Mouse (Mus musculus) liver, embryonic 18 days (tissue): Measurements from ENCODE around the gene Gm45713. TPM values are rescaled to one million over a fixed set of nuclear protein-coding genes. Genes with fewer than 3 reads are reported as not detected.

Source experiments
- polyA plus RNA-seq: library from polyadenylated mRNA; depleted of rRNA; stranded (reverse); fragments of >200 nt; gene quantifications from 2 replicates; pipeline ENCODE4 v1.2.3, GENCODE M21; 2012; rRNA removed

The Gm45713 gene
- 0.05 and 0.17 TPM in 2 replicates for polyA plus RNA-seq

GRCm38 (mm10) chr7:45135993-45136567, at the start of gene Gm45713, which contains the start of gene Flt3l:
Gene Gm45713 (minus strand): TSS chr7:45136231.
Gene Flt3l (minus strand): TSS chr7:45136432.

GRCm38 (mm10) chr7:45180896-45181477, 45.0 kb upstream of the Gm45713 start, which contains the start of gene Pth2:
Gene Pth2 (plus strand): TSS chr7:45180995.

DNA sequence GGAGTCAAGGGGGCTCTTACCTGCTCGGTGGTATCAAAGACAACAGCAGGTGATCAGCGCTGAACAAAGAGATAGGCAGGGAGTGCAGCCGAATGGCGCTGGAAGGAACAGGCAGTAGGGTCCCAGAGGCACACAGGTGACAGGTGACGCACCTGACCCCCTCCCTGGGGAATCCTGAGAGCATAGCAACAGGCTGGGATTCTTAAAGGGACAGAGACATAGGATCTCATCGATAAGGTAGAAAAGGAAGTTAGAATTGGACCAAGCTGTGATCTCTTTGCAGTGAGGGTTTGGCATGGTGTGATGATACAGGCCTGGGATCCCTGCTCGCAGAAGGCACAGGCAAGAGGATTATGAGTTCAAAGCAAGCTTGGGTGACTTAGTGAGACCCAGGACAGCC, 43.4 kb upstream of the Gm45713 start, which contains the start of gene Gfy:
Gfy (minus strand) TSS at position 101 of the 400 bp plus-strand sequence.

DNA sequence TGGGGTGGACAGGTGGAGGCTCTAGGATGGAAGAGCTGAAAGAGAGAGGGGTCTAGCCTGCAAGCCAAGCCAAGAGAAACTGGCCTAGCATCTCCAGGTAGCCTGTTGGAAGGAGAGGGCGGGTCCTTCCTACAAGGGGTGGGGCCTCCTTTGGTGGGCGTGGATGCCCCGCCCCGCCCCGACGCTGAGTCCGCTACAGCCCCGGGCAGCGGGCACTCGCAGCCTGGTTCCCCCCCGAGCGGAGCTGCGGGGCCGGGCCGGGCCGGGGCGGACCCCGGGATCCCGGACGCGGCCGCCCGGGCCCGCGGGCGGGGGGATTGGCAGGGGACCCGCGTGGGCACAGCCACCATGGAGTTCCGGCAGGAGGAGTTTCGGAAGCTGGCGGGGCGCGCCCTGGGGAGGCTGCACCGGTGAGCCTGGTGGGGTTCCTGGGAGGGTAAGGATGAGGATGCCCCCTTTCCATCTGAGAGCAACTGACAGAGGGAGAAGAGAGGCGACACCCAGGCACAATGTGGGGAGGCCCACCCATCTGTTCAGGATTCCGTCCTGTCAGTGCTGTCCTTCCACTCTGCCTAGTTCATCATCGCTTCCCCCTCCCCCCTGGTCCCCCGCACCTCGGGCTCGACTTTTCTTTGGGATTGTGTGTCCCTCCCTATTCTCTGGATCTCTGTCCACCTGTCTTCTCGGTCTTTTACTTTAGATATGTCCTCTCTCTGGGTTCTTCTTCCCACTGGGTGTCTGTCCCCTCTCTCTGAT, 27.9 kb upstream of the Gm45713 start, which contains the start of gene Slc17a7:
Slc17a7 (plus strand) TSS at position 215 of the 756 bp plus-strand sequence.

GRCm38 (mm10) chr7:45154096-45154992, 18.3 kb upstream of the Gm45713 start, which contains the start of the genes Pih1d1 and Aldh16a1:
Gene Pih1d1 (plus strand): TSS chr7:45154303.
Gene Aldh16a1 (minus strand): TSS chr7:45154584.

GRCm38 (mm10) chr7:45128624-45129246, 7.3 kb downstream of the Gm45713 start, which contains the start of gene Rpl13a:
Gene Rpl13a (minus strand): TSS chr7:45128761.

DNA sequence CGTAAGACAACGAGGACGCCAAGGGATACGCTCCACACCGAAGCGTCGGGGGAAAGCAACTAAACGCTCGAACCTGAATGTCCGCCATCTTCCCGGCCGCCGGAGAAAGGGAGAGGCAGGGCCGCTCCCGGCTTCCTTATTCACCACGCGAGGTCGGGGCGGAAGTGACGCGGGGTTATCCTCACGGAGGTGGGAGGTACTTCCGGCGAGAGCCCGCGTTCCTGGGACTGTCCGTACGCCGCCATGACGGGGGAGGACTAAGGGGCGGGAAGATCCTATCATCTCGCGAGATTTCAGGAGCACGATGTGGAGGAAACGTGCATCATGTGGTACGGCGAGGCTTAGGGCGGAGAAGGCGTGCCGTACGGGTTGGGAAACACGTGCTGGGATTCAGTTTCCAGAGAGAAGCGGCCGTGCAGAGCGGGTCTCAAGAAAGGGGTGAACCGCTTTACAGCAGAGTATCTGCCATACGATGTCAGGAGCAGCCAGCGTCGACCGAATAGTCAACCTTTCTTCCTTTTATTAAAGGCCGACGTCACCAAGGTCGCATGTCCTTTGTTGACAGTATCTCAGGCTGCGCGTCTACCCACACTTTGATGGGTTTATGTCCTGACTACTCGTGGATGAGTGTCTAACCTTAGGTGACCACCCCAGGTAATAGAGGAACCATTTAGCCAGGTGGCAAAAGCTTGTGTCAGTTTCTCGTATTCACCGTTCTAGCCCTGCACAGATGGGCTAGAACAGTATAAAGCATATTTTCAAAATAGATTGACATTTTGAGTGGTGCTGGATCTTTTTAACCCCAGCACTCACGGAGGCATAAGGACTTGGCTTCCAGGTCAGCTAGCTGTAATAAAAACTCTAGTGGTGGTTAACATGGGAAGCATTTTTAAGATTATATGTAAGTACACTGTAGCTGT, 11.5 kb downstream of the Gm45713 start, which contains the start of gene Rps11:
Rps11 (minus strand) TSS at position 216 of the 920 bp plus-strand sequence.

GRCm38 (mm10) chr7:45103652-45104180, 32.3 kb downstream of the Gm45713 start, which contains the start of gene Fcgrt:
Gene Fcgrt (minus strand): TSS chr7:45103851.

GRCm38 (mm10) chr7:45092048-45092447, 44.0 kb downstream of the Gm45713 start, which contains the start of gene Rcn3:
Gene Rcn3 (minus strand): TSS chr7:45092221.

Other genes starting within 250 kb of the Gm45713 start
- gene Med25, start 243.5 kb downstream of the Gm45713 start, polyA plus RNA-seq = 26.0 and 30.9 TPM in 2 replicates
- gene Fuz, start 240.2 kb downstream of the Gm45713 start, polyA plus RNA-seq = 6.4 and 7.8 TPM in 2 replicates
- gene Ap2a1, start 206.7 kb downstream of the Gm45713 start, polyA plus RNA-seq = 33.1 and 39.3 TPM in 2 replicates
- gene Tsks, start 193.0 kb downstream of the Gm45713 start, polyA plus RNA-seq = 0.02 TPM in 1 of 2 replicates, not detected in the other
- 2.3 and 2.6 TPM in 2 replicates for gene Cpt1c, start 161.4 kb downstream of the Gm45713 start, polyA plus RNA-seq
- gene Prmt1, start 149.7 kb downstream of the Gm45713 start, polyA plus RNA-seq = 105 and 112 TPM in 2 replicates
- 50.0 and 54.3 TPM in 2 replicates for gene Irf3, start 138.6 kb downstream of the Gm45713 start, polyA plus RNA-seq
- gene Bcl2l12, start 137.5 kb downstream of the Gm45713 start, polyA plus RNA-seq = 9.0 and 9.5 TPM in 2 replicates
- 13.5 and 17.4 TPM in 2 replicates for gene Scaf1, start 119.9 kb downstream of the Gm45713 start, polyA plus RNA-seq
- gene Rras, start 118.3 kb downstream of the Gm45713 start, polyA plus RNA-seq = 41.8 and 53.8 TPM in 2 replicates
- 1.1 and 1.7 TPM in 2 replicates for gene Prr12, start 83.3 kb downstream of the Gm45713 start, polyA plus RNA-seq
- 24.0 and 24.4 TPM in 2 replicates for gene Nosip, start 73.8 kb downstream of the Gm45713 start, polyA plus RNA-seq
- gene Prrg2, start 73.6 kb downstream of the Gm45713 start, polyA plus RNA-seq = 17.7 and 19.5 TPM in 2 replicates
- 18.6 and 20.0 TPM in 2 replicates for gene Rcn3, start 44.0 kb downstream of the Gm45713 start, polyA plus RNA-seq
- gene Fcgrt, start 32.4 kb downstream of the Gm45713 start, polyA plus RNA-seq = 64.9 and 71.1 TPM in 2 replicates
- gene Rps11, start 11.8 kb downstream of the Gm45713 start, polyA plus RNA-seq = 256 and 267 TPM in 2 replicates
- 1,073 and 1,547 TPM in 2 replicates for gene Rpl13a, start 7.5 kb downstream of the Gm45713 start, polyA plus RNA-seq
- 7.5 and 8.3 TPM in 2 replicates for gene Flt3l, start 201 bp upstream of the Gm45713 start, polyA plus RNA-seq
- gene Pih1d1, start 18.1 kb upstream of the Gm45713 start, polyA plus RNA-seq = 32.5 and 35.0 TPM in 2 replicates
- gene Aldh16a1, start 18.4 kb upstream of the Gm45713 start, polyA plus RNA-seq = 20.1 and 26.3 TPM in 2 replicates
- gene Slc17a7, start 27.7 kb upstream of the Gm45713 start, polyA plus RNA-seq = 0.01 TPM in 2 replicates
- not detected in 2 replicates for gene Gfy, start 43.3 kb upstream of the Gm45713 start, polyA plus RNA-seq
- gene Pth2, start 44.8 kb upstream of the Gm45713 start, polyA plus RNA-seq = not detected in 2 replicates
- 0.04 and 0.05 TPM in 2 replicates for gene Ccdc155, start 68.7 kb upstream of the Gm45713 start, polyA plus RNA-seq
- 0.42 and 0.52 TPM in 2 replicates for gene Dkkl1, start 75.9 kb upstream of the Gm45713 start, polyA plus RNA-seq
- 21.0 and 23.1 TPM in 2 replicates for gene Tead2, start 79.5 kb upstream of the Gm45713 start, polyA plus RNA-seq
- gene Cd37, start 102.9 kb upstream of the Gm45713 start, polyA plus RNA-seq = 30.2 and 33.5 TPM in 2 replicates
- 0.05 and 0.06 TPM in 2 replicates for gene Slc6a16, start 104.9 kb upstream of the Gm45713 start, polyA plus RNA-seq
- 0.04 and 0.09 TPM in 2 replicates for gene Slc6a21, start 141.3 kb upstream of the Gm45713 start, polyA plus RNA-seq
- 3.7 and 4.2 TPM in 2 replicates for gene Trpm4, start 197.5 kb upstream of the Gm45713 start, polyA plus RNA-seq
- 0.20 and 0.34 TPM in 2 replicates for gene Hrc, start 199.1 kb upstream of the Gm45713 start, polyA plus RNA-seq
- 0.06 and 0.07 TPM in 2 replicates for gene Ppfia3, start 230.8 kb upstream of the Gm45713 start, polyA plus RNA-seq
- gene Lin7b, start 234.4 kb upstream of the Gm45713 start, polyA plus RNA-seq = 0.12 and 0.20 TPM in 2 replicates